In the genomic region with DNA sequence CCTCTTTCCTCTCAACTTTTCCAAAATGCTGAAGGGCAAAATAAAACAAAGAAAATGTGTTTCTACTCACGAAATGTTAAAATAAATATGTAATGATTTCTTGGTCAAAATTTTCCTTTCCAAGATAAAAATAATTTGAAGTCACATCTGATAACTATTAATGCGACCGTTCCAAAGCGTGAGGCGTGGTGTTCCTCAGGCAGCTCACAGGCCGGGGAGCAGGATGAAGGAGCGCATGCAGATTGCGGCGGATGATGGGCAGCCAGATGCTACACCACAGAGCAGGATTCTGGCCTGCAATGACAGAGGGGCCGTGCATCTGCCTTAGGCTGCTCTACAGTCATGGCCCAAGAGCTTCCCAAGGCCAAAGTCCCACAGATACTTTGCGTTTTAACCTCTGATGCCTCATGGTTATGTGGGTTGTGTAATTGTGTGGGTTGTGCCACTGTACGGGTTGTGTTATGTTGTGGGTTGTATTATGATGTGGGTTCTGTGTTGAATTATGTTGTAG, we compare ENCODE assay signal across 17 mouse cellular contexts.
A peak's percentile ranks its signal among the peaks of the same experiment; 100 is the strongest.
DNase-seq lines count a peak whose midpoint lies in the region; ATAC-seq and TF ChIP-seq lines count a peak whose summit lies in the region.
"Had no signal": no experiment of that assay in that cellular context is flagged by ENCODE, and none has a peak within 500 bp of the region (broad histone marks: within the 10 kb centered on the region; RNA-seq: fewer than 3 reads in every experiment).

No protein-coding gene starts in this region.

- no peak overlapping the region for H3K4me2 ChIP-seq in kidney, embryonic 15.5 days
- no peak overlapping the region for H3K4me2 ChIP-seq in kidney, embryonic 14.5 days (replicated peaks; ENCODE audit: low read depth, low read length)
- H3K4me2 ChIP-seq: heart, embryonic 12.5 days; hindbrain, embryonic 13.5 days; liver, embryonic 15.5 days; neural tube, embryonic 13.5 days had no signal

- TF ChIP-seq CTCF in embryonic fibroblast, embryonic 13.5 days (IDR thresholded peaks at IDR 0.05; ENCODE audit: borderline replicate concordance, insufficient read depth, low read length) = no peak

- ATAC-seq in kidney, embryonic 15.5 days (replicated peaks; ENCODE audit: low FRiP score) = no peak
- ATAC-seq in kidney, embryonic 14.5 days (ENCODE audit: low FRiP score, low TSS enrichment) = no peak
- ATAC-seq: forebrain, embryonic 14.5 days had no signal

- WGBS in kidney, embryonic 15.5 days = 87% methylated on average over 12 of the region's 12 CpGs
- WGBS in kidney, embryonic 14.5 days = 90% methylated on average over 12 of the region's 12 CpGs

- DNase-seq in urinary bladder, postnatal 14 days (ENCODE audit: low spot score) = peak; percentile 11
- no peak for DNase-seq in urinary bladder, postnatal 4 days (ENCODE audit: low spot score in 2 of 2)
- DNase-seq in cerebellum, postnatal 36 days = no peak
- no peak for DNase-seq in layer of hippocampus, adult 9-11 months
- DNase-seq: cerebellum, adult 2 months; heart, postnatal 14 days; midbrain, embryonic 14.5 days; right cerebral cortex, adult 18-20 months had no signal

- no peak for TF ChIP-seq POLR2A in embryonic fibroblast, embryonic 13.5 days (IDR thresholded peaks at IDR 0.05; ENCODE audit: low read depth, low read length)

- H3K9me3 ChIP-seq in kidney, embryonic 15.5 days (replicated peaks) = no peaks in the 10 kb centered on the region
- no peaks in the 10 kb centered on the region for H3K9me3 ChIP-seq in kidney, embryonic 14.5 days (ENCODE audit: control insufficient read depth, low read length)
- H3K9me3 ChIP-seq: heart, embryonic 12.5 days; hindbrain, embryonic 13.5 days; liver, embryonic 15.5 days; neural tube, embryonic 13.5 days had no signal

- H3K4me1 ChIP-seq in kidney, embryonic 15.5 days = peaks cover 8% of the 10 kb centered on the region; the same call in 1 of the 2 replicates
- H3K4me1 ChIP-seq in kidney, embryonic 14.5 days (ENCODE audit: control insufficient read depth, insufficient read depth, low read length) = no peaks in the 10 kb centered on the region
- 0 out of 2 replicates have a peak, but pooled peaks cover 2% of the 10 kb centered on the region for H3K4me1 ChIP-seq in embryonic fibroblast, embryonic 13.5 days (ENCODE audit: control insufficient read depth, insufficient read depth, low read length)
- H3K4me1 ChIP-seq: heart, embryonic 12.5 days; hindbrain, embryonic 13.5 days; liver, embryonic 15.5 days; neural tube, embryonic 13.5 days had no signal

- H3K9ac ChIP-seq in kidney, embryonic 15.5 days = no peak overlapping the region
- no peak overlapping the region for H3K9ac ChIP-seq in kidney, embryonic 14.5 days (ENCODE audit: low read depth, low read length)
- H3K9ac ChIP-seq: heart, embryonic 12.5 days; hindbrain, embryonic 13.5 days; liver, embryonic 15.5 days; neural tube, embryonic 13.5 days had no signal

- no peaks in the 10 kb centered on the region for H3K36me3 ChIP-seq in kidney, embryonic 15.5 days
- no peaks in the 10 kb centered on the region for H3K36me3 ChIP-seq in kidney, embryonic 14.5 days (ENCODE audit: control insufficient read depth, insufficient read depth, low read length)
- H3K36me3 ChIP-seq: heart, embryonic 12.5 days; hindbrain, embryonic 13.5 days; liver, embryonic 15.5 days; neural tube, embryonic 13.5 days had no signal

- H3K27me3 ChIP-seq in kidney, embryonic 15.5 days = no peaks in the 10 kb centered on the region
- H3K27me3 ChIP-seq in kidney, embryonic 14.5 days (ENCODE audit: control insufficient read depth, insufficient read depth, low read length) = no peaks in the 10 kb centered on the region
- H3K27me3 ChIP-seq: heart, embryonic 12.5 days; hindbrain, embryonic 13.5 days; liver, embryonic 15.5 days; neural tube, embryonic 13.5 days had no signal

- H3K4me3 ChIP-seq in kidney, embryonic 15.5 days (replicated peaks) = no peak overlapping the region
- H3K4me3 ChIP-seq in kidney, embryonic 14.5 days (ENCODE audit: low read length) = no peak overlapping the region
- H3K4me3 ChIP-seq in embryonic fibroblast, embryonic 13.5 days (ENCODE audit: insufficient read depth, low read length) = no peak overlapping the region
- H3K4me3 ChIP-seq: erythroblast, embryonic 14.5 days; heart, embryonic 12.5 days; hindbrain, embryonic 13.5 days; liver, embryonic 15.5 days; neural tube, embryonic 13.5 days had no signal

- H3K27ac ChIP-seq in kidney, embryonic 15.5 days = peak overlapping the region; percentile 60; the same call in 1 of the 2 replicates
- no peak overlapping the region for H3K27ac ChIP-seq in kidney, embryonic 14.5 days (ENCODE audit: low read depth, low read length)
- H3K27ac ChIP-seq in embryonic fibroblast, embryonic 13.5 days (ENCODE audit: insufficient read depth, low read length) = peak overlapping the region; percentile 77
- H3K27ac ChIP-seq: hindbrain, embryonic 13.5 days; liver, embryonic 15.5 days; neural tube, embryonic 13.5 days had no signal
